Mouse (Mus musculus) limb, embryonic 10.5 days (tissue): ENCODE results near the gene Arid4b. TPM values are rescaled to one million over a fixed set of nuclear protein-coding genes. Genes with fewer than 3 reads are reported as not detected.

ENCODE experiments used
- DNase-seq: peaks from one replicate; pipeline ENCODE4 v3.0.0-alpha.2; 2017; ENCODE audit warnings: low spot score
- H3K27ac ChIP-seq: fragments of 300-500 bp; sonication (generic); 2 replicates; pipeline ENCODE4 v1.5.1; 2016; ENCODE audit warnings: mild to moderate bottlenecking
- H3K27me3 ChIP-seq: fragments of 300-500 bp; sonication (generic); 2 replicates; pipeline ENCODE4 v1.6.1; 2016; ENCODE audit warnings: low read depth, mild to moderate bottlenecking; ENCODE audit not compliant: poor library complexity, severe bottlenecking
- H3K36me3 ChIP-seq: fragments of 300-500 bp; sonication (generic); 2 replicates; pipeline ENCODE4 v1.6.1; 2016; ENCODE audit warnings: mild to moderate bottlenecking, moderate library complexity
- H3K4me1 ChIP-seq: fragments of 300-500 bp; sonication (generic); 2 replicates; pipeline ENCODE4 v1.6.1; 2016
- H3K4me3 ChIP-seq: fragments of 300-500 bp; sonication (generic); 2 replicates; pipeline ENCODE4 v1.5.1; 2016; ENCODE audit warnings: mild to moderate bottlenecking, moderate library complexity
- H3K9me3 ChIP-seq: fragments of 300-500 bp; sonication (generic); replicated peaks from 2 replicates; pipeline ENCODE4 v1.6.1; 2016; ENCODE audit warnings: mild to moderate bottlenecking
- WGBS: fragments of 180-500 bp; shearing (Covaris S2); methylation state at CpG from one replicate; pipeline ENCODE4 v1.1.7; 2016; 5-methylcytosine and 5-hydroxymethylcytosine counted together
- polyA plus RNA-seq: library from polyadenylated mRNA; unstranded; fragments of >200 nt; fragmentation: Nextera tagmentation; extraction: Ambion mirVana; gene quantifications from 2 replicates; pipeline ENCODE4 v1.2.1, GENCODE M21; 2016

The Arid4b gene
- polyA plus RNA-seq, 1 experiment from 2014 or later = 80.1 TPM

DNA sequence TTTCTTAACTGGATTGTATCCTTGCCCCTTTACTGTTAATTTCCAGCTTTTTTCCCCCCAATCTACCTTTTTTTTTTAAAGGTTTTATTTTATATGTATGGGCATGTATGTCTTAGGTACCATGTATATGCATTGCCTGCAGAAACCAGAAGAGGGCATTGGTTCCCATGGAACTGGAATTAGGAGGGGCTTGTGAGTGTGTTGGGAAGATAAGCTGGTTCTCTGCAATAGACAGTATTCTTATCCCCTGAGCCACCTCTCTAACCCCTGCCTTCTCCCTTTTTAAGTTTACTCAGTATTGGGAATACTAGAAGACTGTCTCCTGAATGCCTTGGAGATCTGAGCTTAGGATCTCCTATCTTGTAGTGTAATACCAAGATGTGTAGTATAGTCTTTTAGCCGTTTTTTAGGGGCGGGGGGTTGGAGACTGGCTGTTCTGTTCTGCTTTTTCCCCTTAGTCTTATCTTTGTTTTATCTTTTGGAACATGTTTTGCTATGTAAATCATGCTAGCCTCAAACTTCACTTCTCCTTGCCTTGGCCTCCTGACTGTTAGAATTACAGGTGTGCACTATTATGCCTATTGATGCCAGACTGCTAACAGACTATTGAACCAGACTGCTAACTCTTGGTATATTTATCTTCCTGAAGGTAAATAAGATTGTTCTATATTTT lies 79.4 kb downstream of the Arid4b start:
- no peak for DNase-seq
- Histone ChIP-seq H3K27me3 (no peaks in the 10 kb centered on the region), H3K4me3 (no peak overlapping the region), H3K27ac (no peak overlapping the region), H3K9me3 (no peaks in the 10 kb centered on the region), H3K4me1 (no peaks in the 10 kb centered on the region), H3K36me3 (peaks cover 56% of the 10 kb centered on the region)
- 86% methylated on average over 2 of the region's 2 CpGs for WGBS

DNA sequence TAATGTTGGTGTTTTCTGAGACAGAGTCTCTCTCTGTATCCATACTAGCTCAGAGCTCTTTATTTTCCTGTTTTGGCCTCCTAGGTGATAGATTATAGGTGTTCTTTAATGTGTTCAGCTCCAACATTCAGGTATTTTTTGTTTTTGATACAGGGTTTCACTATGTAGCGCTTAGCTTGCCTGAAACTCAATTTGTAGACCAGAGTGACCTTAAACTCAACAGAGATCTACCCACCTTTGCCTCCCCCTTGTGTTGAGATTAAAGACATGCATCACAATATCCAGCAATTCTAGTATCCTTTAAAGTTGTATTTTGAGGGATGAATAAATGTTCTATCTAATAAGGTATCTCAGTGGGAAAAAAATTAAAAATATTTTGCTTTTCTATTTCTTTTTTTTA lies 115.0 kb downstream of the Arid4b start:
- no peaks in the 10 kb centered on the region for H3K27me3 ChIP-seq
- no peaks in the 10 kb centered on the region for H3K4me1 ChIP-seq
- H3K27ac ChIP-seq = no peak overlapping the region
- no peak overlapping the region for H3K4me3 ChIP-seq
- no peaks in the 10 kb centered on the region for H3K9me3 ChIP-seq
- H3K36me3 ChIP-seq = peaks cover 28% of the 10 kb centered on the region
- DNase-seq = no peak
- WGBS = 100% methylated on average over 1 of the region's 1 CpGs

DNA sequence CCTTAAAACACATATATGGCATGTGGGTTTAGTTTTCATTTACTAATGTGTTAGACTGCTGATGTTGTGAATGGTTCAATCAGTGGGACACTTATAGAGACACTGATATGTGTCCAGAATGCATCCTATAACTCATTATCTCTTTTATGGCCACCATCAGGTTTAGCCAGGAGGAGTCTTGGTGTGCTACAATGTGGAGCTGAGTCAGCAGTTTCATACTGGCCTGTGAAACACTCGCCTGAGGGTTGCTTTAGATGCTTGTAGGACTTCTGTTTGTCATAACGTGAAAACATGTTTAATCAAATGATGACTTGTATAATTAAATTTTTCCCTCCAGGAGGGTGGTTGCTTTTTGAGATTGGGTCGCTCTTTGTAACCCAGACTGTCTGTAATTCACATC lies 116.6 kb downstream of the Arid4b start:
- H3K9me3 ChIP-seq = no peaks in the 10 kb centered on the region
- WGBS = 95% methylated on average over 3 of the region's 3 CpGs
- H3K4me1 ChIP-seq = no peaks in the 10 kb centered on the region
- no peak for DNase-seq
- H3K27me3 ChIP-seq = no peaks in the 10 kb centered on the region
- H3K36me3 ChIP-seq = peaks cover 36% of the 10 kb centered on the region
- no peak overlapping the region for H3K4me3 ChIP-seq
- no peak overlapping the region for H3K27ac ChIP-seq

DNA sequence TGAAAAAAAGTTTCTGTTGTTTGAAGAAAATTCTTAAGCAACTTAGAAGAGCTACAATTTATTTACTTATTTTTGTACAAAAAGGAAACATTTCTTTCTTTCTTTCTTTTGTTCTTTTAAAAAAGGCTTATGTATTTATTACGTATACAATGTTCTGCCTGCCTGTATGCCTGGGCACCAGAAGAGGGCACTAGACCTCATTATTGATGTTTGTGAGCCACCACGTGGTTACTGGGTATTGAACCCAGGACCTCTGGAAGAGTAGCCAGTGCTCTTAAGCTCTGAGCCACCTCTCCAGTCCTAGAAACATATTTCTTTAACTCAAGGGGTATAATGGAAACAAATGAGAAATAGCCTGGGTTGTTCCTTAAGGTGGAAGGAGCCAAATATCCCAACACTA lies 182.9 kb downstream of the Arid4b start:
- Histone ChIP-seq H3K27ac (no peak overlapping the region), H3K4me3 (no peak overlapping the region), H3K27me3 (no peaks in the 10 kb centered on the region), H3K9me3 (no peaks in the 10 kb centered on the region), H3K36me3 (no peaks in the 10 kb centered on the region), H3K4me1 (no peaks in the 10 kb centered on the region)
- no peak for DNase-seq
- 56% methylated on average over 2 of the region's 2 CpGs for WGBS

Other genes starting within 250 kb of the Arid4b start
- gene B3galnt2, start 108.8 kb upstream of the Arid4b start, polyA plus RNA-seq = 55.0 and 58.3 TPM in 2 replicates
- gene Tbce, start 23.6 kb upstream of the Arid4b start, polyA plus RNA-seq = 48.2 and 54.3 TPM in 2 replicates
- 52.4 and 53.9 TPM in 2 replicates for gene Ggps1, start 256 bp downstream of the Arid4b start, polyA plus RNA-seq